Mouse (Mus musculus): ENCODE results near the gene Glis1. TPM values are rescaled to one million over a fixed set of nuclear protein-coding genes. Genes with fewer than 3 reads are reported as not detected.

Gene Glis1
- total RNA-seq, 2 experiments from 2014 or later, result not detected

GRCm38 (mm10) chr4:107668514-107668913 lies 234.1 kb downstream of the Glis1 start:
- no peak for ATAC-seq (replicated peaks; ENCODE audit: low FRiP score, poor library complexity, severe bottlenecking)

GRCm38 (mm10) chr4:107670731-107671130 lies 236.3 kb downstream of the Glis1 start:
- no peak for ATAC-seq (replicated peaks; ENCODE audit: low FRiP score, poor library complexity, severe bottlenecking)

DNA sequence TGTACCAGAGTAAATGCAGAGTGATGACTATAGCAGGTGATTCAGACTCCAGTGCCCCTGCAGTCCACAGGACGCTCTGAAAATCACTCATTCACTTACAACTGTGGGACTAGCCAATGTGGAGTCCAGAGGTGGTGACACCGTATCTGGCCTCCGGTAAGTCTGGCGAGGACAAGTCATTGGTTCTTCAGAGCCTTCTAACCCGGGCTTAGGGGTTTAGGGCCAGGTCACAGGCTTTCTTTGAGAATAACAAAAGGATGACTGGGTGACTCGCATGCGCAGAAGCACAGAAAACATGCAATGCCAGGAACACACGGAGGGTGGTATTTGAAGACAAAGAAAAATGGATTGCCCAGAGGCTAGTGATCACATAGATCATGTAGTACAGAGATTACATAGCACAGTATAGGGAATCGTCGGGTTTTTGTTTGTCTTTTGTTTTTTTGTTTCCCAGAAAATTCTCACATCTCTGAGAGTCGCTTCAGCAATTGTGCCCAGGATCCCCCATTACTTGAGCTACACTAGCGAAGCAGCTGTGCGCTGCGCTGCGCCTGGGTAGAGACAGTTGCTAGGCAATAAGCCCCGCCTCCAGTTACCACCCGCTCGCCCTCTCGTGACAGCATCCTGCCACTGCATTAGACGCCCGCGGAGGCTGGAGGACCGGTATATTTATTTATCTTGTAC lies 239.4 kb downstream of the Glis1 start:
- ATAC-seq (replicated peaks; ENCODE audit: low FRiP score, poor library complexity, severe bottlenecking), result no peak

DNA sequence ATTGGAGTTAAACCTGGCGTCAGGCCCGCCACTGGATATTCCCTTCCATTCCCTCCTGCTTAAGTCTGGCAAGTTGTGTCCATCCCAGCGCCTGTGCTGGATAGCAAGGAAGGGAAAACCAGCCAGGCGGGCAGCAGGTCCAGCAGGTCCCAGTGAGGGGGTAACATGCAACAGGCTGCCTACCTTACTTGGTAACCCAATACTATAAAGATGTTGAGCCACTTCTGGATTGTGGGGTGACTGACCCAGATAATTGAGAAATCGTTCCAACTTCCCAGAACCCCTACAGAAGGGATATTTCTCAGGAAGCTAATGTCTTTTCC lies 239.9 kb downstream of the Glis1 start:
- ATAC-seq (replicated peaks; ENCODE audit: low FRiP score, poor library complexity, severe bottlenecking), result no peak

- no peak for ATAC-seq (replicated peaks; ENCODE audit: low FRiP score, poor library complexity, severe bottlenecking)
Observed at GRCm38 (mm10) chr4:107675645-107676044, 241.3 kb downstream of the Glis1 start.

DNA sequence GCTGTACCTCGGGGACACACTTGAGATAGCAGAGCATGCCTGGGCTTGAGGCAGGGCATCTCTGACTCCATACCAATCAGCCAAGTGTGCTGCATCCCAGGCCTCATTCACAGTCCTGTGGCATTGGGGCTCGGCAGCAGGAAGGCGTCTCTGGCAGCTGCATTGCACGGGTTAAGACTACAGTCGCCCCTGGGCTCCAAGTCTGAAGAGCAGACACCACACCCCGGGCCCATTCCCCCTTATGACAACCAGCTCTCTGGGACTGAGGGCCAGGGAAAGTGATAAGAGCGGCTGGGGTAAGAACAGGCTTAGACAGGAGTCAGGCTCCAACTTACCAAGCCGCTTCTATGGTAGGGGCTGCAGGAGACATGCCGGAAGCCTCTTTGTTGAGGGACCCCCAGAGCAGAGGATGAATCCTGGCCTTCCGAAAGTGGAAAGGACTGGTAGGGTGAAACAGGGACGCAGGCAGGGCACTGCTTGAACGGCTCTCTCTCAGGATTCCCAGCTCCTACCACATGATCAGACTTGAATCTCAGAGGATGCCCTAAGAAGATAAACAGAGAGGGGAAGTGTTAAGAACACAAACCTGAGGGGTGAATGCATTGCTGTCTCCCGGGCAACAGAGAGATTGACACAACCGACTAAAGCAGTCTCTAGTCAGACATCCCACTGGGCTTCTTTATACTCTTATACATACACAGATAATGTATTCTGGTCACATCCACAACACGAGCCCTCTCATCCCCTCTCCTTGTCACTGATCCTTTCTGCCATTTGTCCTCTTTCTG lies 246.1 kb downstream of the Glis1 start:
- no peak for ATAC-seq (replicated peaks; ENCODE audit: low FRiP score, poor library complexity, severe bottlenecking)

GRCm38 (mm10) chr4:107681099-107681849 lies 246.9 kb downstream of the Glis1 start:
- ATAC-seq (replicated peaks; ENCODE audit: low FRiP score, poor library complexity, severe bottlenecking), result no peak

DNA sequence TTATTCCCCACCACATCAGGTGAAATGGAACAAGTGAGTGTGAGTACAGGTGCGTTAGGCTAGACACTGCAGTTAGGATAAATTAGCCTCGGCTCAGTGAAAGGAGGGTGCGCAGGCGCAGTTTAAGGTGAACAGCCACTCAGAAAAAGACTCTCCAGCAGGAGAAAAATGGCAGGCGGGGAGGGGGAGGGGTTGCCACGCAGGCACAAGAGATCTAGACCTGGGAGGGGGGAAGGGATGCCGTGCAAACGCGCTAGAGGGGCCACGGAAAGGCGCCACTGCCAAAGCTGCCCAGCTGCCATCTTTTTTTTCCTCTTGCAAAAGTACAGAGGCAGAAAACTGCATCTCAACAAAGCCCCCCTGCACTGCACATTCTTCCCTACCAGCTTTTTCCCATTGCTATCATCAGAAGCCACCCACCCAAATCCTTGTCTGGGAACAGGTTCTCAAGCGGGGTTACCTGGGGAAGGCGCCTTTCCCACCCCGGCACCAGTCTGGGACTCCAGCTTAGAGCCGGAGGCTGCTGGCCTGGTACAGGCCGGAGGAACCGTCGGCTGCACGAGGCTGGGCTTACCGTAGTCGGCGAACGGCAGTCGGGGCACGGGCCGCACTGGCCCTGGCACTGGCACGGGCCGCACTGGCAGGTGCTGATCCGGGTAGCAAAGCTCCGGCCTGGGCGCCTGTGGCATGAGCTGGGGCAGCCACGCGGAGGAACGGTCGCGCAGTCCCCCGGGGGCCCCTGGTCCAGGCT lies 248.8 kb downstream of the Glis1 start:
- ATAC-seq (replicated peaks; ENCODE audit: low FRiP score, poor library complexity, severe bottlenecking), result no peak

- ATAC-seq (replicated peaks; ENCODE audit: low FRiP score, poor library complexity, severe bottlenecking), result no peak
Observed at GRCm38 (mm10) chr4:107684130-107684529, 249.7 kb downstream of the Glis1 start, which contains the start of gene Dmrtb1. Gene Dmrtb1, minus strand, starts transcription at chr4:107684230.

Other genes starting within 250 kb of the Glis1 start
- not detected in 2 replicates for gene Ldlrad1, start 225.4 kb upstream of the Glis1 start, total RNA-seq (2015; ENCODE audit: low replicate concordance)
- 3.2 TPM in 1 of 2 replicates, not detected in the other for gene Ldlrad1, start 225.4 kb upstream of the Glis1 start, total RNA-seq (2017; ENCODE audit: low replicate concordance)
- 8.4 and 15.9 TPM in 2 replicates for gene Lrrc42, start 181.1 kb upstream of the Glis1 start, total RNA-seq (2015; ENCODE audit: low replicate concordance)
- gene Lrrc42, start 181.1 kb upstream of the Glis1 start, total RNA-seq (2017; ENCODE audit: low replicate concordance), result 8.2 and 22.2 TPM in 2 replicates
- gene Hspb11, start 181.0 kb upstream of the Glis1 start, total RNA-seq (2015; ENCODE audit: low replicate concordance), result 1.3 and 3.6 TPM in 2 replicates
- gene Hspb11, start 181.0 kb upstream of the Glis1 start, total RNA-seq (2017; ENCODE audit: low replicate concordance), result 5.0 and 11.8 TPM in 2 replicates
- gene Dio1, start 127.4 kb upstream of the Glis1 start, total RNA-seq (2015; ENCODE audit: low replicate concordance), result not detected in 2 replicates
- not detected in 2 replicates for gene Dio1, start 127.4 kb upstream of the Glis1 start, total RNA-seq (2017; ENCODE audit: low replicate concordance)
- 5.0 and 34.6 TPM in 2 replicates for gene Yipf1, start 120.2 kb upstream of the Glis1 start, total RNA-seq (2015; ENCODE audit: low replicate concordance)
- 14.9 and 20.5 TPM in 2 replicates for gene Yipf1, start 120.2 kb upstream of the Glis1 start, total RNA-seq (2017; ENCODE audit: low replicate concordance)
- gene Ndc1, start 66.8 kb upstream of the Glis1 start, total RNA-seq (2015; ENCODE audit: low replicate concordance), result 37.5 and 67.1 TPM in 2 replicates
- gene Ndc1, start 66.8 kb upstream of the Glis1 start, total RNA-seq (2017; ENCODE audit: low replicate concordance), result 13.2 and 21.3 TPM in 2 replicates
- not detected in 2 replicates for gene Dmrtb1, start 249.6 kb downstream of the Glis1 start, total RNA-seq (2015; ENCODE audit: low replicate concordance)
- gene Dmrtb1, start 249.6 kb downstream of the Glis1 start, total RNA-seq (2017; ENCODE audit: low replicate concordance), result not detected in 2 replicates